Mouse (Mus musculus) G1E-ER4 (cell line): ENCODE measurements around the gene 4933400A11Rik. TPM values are rescaled to one million over a fixed set of nuclear protein-coding genes. Genes with fewer than 3 reads are reported as not detected.

Experiments used
- GATA1 ChIP-seq: IDR thresholded peaks from one replicate; pipeline ENCODE4 v1.8.0; 2012; ENCODE audit warnings: low read length, inconsistent platforms
- polyA plus RNA-seq: library from polyadenylated mRNA; stranded (reverse); fragments of >175 nt; gene quantifications from 2 replicates; pipeline ENCODE4 v1.2.3, GENCODE M21; 2012

4933400A11Rik gene
- not detected in 2 replicates for polyA plus RNA-seq

GRCm38 (mm10) chrX:169779535-169779934, at the start of gene 4933400A11Rik:
4933400A11Rik (minus strand) TSS chrX:169779635.
- no peak for TF ChIP-seq GATA1

GRCm38 (mm10) chrX:169828136-169828535, 48.7 kb upstream of the 4933400A11Rik start:
- no peak for TF ChIP-seq GATA1

GRCm38 (mm10) chrX:169827720-169828119, 48.3 kb upstream of the 4933400A11Rik start:
- no peak for TF ChIP-seq GATA1

GRCm38 (mm10) chrX:169826947-169827346, 47.5 kb upstream of the 4933400A11Rik start:
- no peak for TF ChIP-seq GATA1

- no peak for TF ChIP-seq GATA1
Observed at GRCm38 (mm10) chrX:169813673-169814072, 34.2 kb upstream of the 4933400A11Rik start.

- TF ChIP-seq GATA1, result no peak
Observed at GRCm38 (mm10) chrX:169811783-169812182, 32.3 kb upstream of the 4933400A11Rik start.

GRCm38 (mm10) chrX:169811318-169811717, 31.9 kb upstream of the 4933400A11Rik start:
- TF ChIP-seq GATA1, result no peak

- TF ChIP-seq GATA1, result no peak
Observed at GRCm38 (mm10) chrX:169807744-169808143, 28.3 kb upstream of the 4933400A11Rik start.

GRCm38 (mm10) chrX:169805791-169806190, 26.4 kb upstream of the 4933400A11Rik start:
- no peak for TF ChIP-seq GATA1

GRCm38 (mm10) chrX:169800238-169800637, 20.8 kb upstream of the 4933400A11Rik start:
- TF ChIP-seq GATA1, result no peak

GRCm38 (mm10) chrX:169798987-169799680, 19.7 kb upstream of the 4933400A11Rik start:
- TF ChIP-seq GATA1, result no peak

GRCm38 (mm10) chrX:169797148-169797547, 17.7 kb upstream of the 4933400A11Rik start:
- TF ChIP-seq GATA1, result no peak

GRCm38 (mm10) chrX:169794831-169795311, 15.4 kb upstream of the 4933400A11Rik start:
- no peak for TF ChIP-seq GATA1

GRCm38 (mm10) chrX:169794421-169794820, 15.0 kb upstream of the 4933400A11Rik start:
- TF ChIP-seq GATA1, result no peak

GRCm38 (mm10) chrX:169792879-169793278, 13.4 kb upstream of the 4933400A11Rik start:
- no peak for TF ChIP-seq GATA1

- no peak for TF ChIP-seq GATA1
Observed at GRCm38 (mm10) chrX:169789702-169790101, 10.3 kb upstream of the 4933400A11Rik start.

GRCm38 (mm10) chrX:169758001-169758400, 21.4 kb downstream of the 4933400A11Rik start:
- TF ChIP-seq GATA1, result no peak
